ENCODE assay signal across 9 mouse cellular contexts in genomic region chr6:125690057-125690703, GRCm38 (mm10). TPM values are rescaled to one million over a fixed set of nuclear protein-coding genes. Genes with fewer than 3 reads are reported as not detected.
A peak's percentile ranks its signal among the peaks of the same experiment; 100 is the strongest.
DNase-seq lines count a peak whose midpoint lies in the region; ATAC-seq and TF ChIP-seq lines count a peak whose summit lies in the region.
"Had no signal": no experiment of that assay in that cellular context is flagged by ENCODE, and none has a peak within 500 bp of the region (broad histone marks: within the 10 kb centered on the region; RNA-seq: fewer than 3 reads in every experiment).

Gene Ano2, plus strand, starts transcription at chr6:125690419.

- H3K4me1 ChIP-seq in heart, embryonic 11.5 days (ENCODE audit: control insufficient read depth, insufficient read depth, low read length): peaks cover 3% of the 10 kb centered on the region
- peaks cover 12% of the 10 kb centered on the region for H3K4me1 ChIP-seq in hindbrain, embryonic 12.5 days
- peaks cover 3% of the 10 kb centered on the region for H3K4me1 ChIP-seq in midbrain, postnatal 0 days (ENCODE audit: insufficient read depth, low read length)

- no peak within 1 kb of the TSS for H3K27ac ChIP-seq in heart, embryonic 11.5 days (ENCODE audit: low read depth, low read length)
- H3K27ac ChIP-seq in hindbrain, embryonic 12.5 days: no peak within 1 kb of the TSS
- no peak within 1 kb of the TSS for H3K27ac ChIP-seq in midbrain, postnatal 0 days (ENCODE audit: low read depth, low read length)

- peak within 1 kb of the TSS; percentile 28 for H3K4me3 ChIP-seq in heart, embryonic 11.5 days (ENCODE audit: low read depth, low read length)
- H3K4me3 ChIP-seq in hindbrain, embryonic 12.5 days: peak within 1 kb of the TSS; percentile 19; the same call in 1 of the 2 replicates
- H3K4me3 ChIP-seq in midbrain, postnatal 0 days (ENCODE audit: low read depth, low read length): peak within 1 kb of the TSS; percentile 32

- no peak for TF ChIP-seq CTCF in midbrain, postnatal 0 days (IDR thresholded peaks at IDR 0.05)

- H3K9ac ChIP-seq in heart, embryonic 11.5 days (ENCODE audit: low read depth, low read length): no peak within 1 kb of the TSS
- no peak within 1 kb of the TSS for H3K9ac ChIP-seq in hindbrain, embryonic 12.5 days
- H3K9ac ChIP-seq in midbrain, postnatal 0 days (replicated peaks; ENCODE audit: low read length, poor library complexity, severe bottlenecking): peak within 1 kb of the TSS; percentile 30; the same call in 1 of the 2 replicates

- no peaks in the 10 kb centered on the region for H3K9me3 ChIP-seq in heart, embryonic 11.5 days (replicated peaks; ENCODE audit: control insufficient read depth, low read length)
- H3K9me3 ChIP-seq in hindbrain, embryonic 12.5 days (replicated peaks): no peaks in the 10 kb centered on the region
- H3K9me3 ChIP-seq in midbrain, postnatal 0 days (ENCODE audit: low read length): no peaks in the 10 kb centered on the region

- H3K27me3 ChIP-seq in heart, embryonic 11.5 days (ENCODE audit: control insufficient read depth, insufficient read depth, low read length): peaks cover under 1% of the 10 kb centered on the region; the same call in 1 of the 2 replicates
- 0 out of 2 replicates have a peak, but pooled peaks cover 7% of the 10 kb centered on the region for H3K27me3 ChIP-seq in hindbrain, embryonic 12.5 days
- no peaks in the 10 kb centered on the region for H3K27me3 ChIP-seq in midbrain, postnatal 0 days (ENCODE audit: insufficient read depth, low read length)

- 2% methylated on average over 20 of the region's 20 CpGs for WGBS in heart, embryonic 11.5 days (ENCODE audit: insufficient replicate concordance)
- 3% methylated on average over 20 of the region's 20 CpGs for WGBS in hindbrain, embryonic 12.5 days
- 2% methylated on average over 20 of the region's 20 CpGs for WGBS in midbrain, postnatal 0 days

- no peaks in the 10 kb centered on the region for H3K36me3 ChIP-seq in heart, embryonic 11.5 days (ENCODE audit: control insufficient read depth, insufficient read depth, low read length)
- H3K36me3 ChIP-seq in hindbrain, embryonic 12.5 days: no peaks in the 10 kb centered on the region
- H3K36me3 ChIP-seq in midbrain, postnatal 0 days (ENCODE audit: insufficient read depth, low read length): no peaks in the 10 kb centered on the region

- ATAC-seq in heart, embryonic 11.5 days (replicated peaks; ENCODE audit: insufficient number of reproducible peaks, low FRiP score, low TSS enrichment): no peak
- ATAC-seq in hindbrain, embryonic 12.5 days (ENCODE audit: low FRiP score): peak; percentile 63; the same call in 1 of the 2 replicates
- ATAC-seq in midbrain, postnatal 0 days (ENCODE audit: low FRiP score): peak; percentile 77

- DNase-seq in heart, adult 11 months: no peak
- peak; percentile 11 for DNase-seq in ovary, postnatal 36 days (ENCODE audit: low spot score)
- DNase-seq in ovary, postnatal 14 days (ENCODE audit: low spot score): no peak
- DNase-seq in midbrain, postnatal 0 days (ENCODE audit: low spot score): peak; percentile 48
- DNase-seq in urinary bladder, postnatal 10 days (ENCODE audit: low spot score): no peak
- no peak for DNase-seq in right cerebral cortex, adult 2 months (ENCODE audit: low spot score in 2 of 2)

- peak within 1 kb of the TSS; percentile 65 for H3K4me2 ChIP-seq in heart, embryonic 11.5 days
- peak within 1 kb of the TSS; percentile 60 for H3K4me2 ChIP-seq in hindbrain, embryonic 12.5 days (replicated peaks)
- peak within 1 kb of the TSS; percentile 51 for H3K4me2 ChIP-seq in midbrain, postnatal 0 days (ENCODE audit: low read depth, low read length, poor library complexity, severe bottlenecking)

RNA-seq across cellular contexts. Expression of gene Ano2, which starts in this region (rescaled TPM):
- polyA plus RNA-seq in heart, embryonic 11.5 days (2014; fragmentation: Nextera tagmentation; extraction: Ambion mirVana): 0.65 and 0.86 TPM in 2 replicates
- 0.17 and 0.25 TPM in 2 replicates for polyA plus RNA-seq in hindbrain, embryonic 12.5 days (2016; fragmentation: Nextera tagmentation; extraction: Ambion mirVana)
- 0.77 and 0.80 TPM in 2 replicates for total RNA-seq in midbrain, postnatal 0 days (2014; rRNA removed)
- 0.65 and 0.98 TPM in 2 replicates for polyA plus RNA-seq in midbrain, postnatal 0 days (2015; fragmentation: Nextera tagmentation; extraction: Ambion mirVana)
- polyA plus RNA-seq: liver, adult 2 months had no signal

Comparison
In these comparisons a context has a peak if more than half of its experiments do, and no peak if none do; other contexts are left out.
1. Peak in ATAC-seq, H3K4me3 ChIP-seq and H3K4me2 ChIP-seq in hindbrain, embryonic 12.5 days; RNA of the gene not detected or under 1 TPM.
2. Peak in DNase-seq, ATAC-seq, H3K4me3 ChIP-seq, H3K9ac ChIP-seq and H3K4me2 ChIP-seq in midbrain, postnatal 0 days; RNA of the gene not detected or under 1 TPM.